Mouse (Mus musculus) stomach, embryonic 15.5 days (tissue): ENCODE measurements around the gene Scp2. TPM values are rescaled to one million over a fixed set of nuclear protein-coding genes. Genes with fewer than 3 reads are reported as not detected.

Experiments used
- ATAC-seq: fragments of 200-750 bp; cut with Nextera tagmentation; 2 replicates; pipeline ENCODE4 v1.8.0; 2017; ENCODE audit warnings: low read depth, moderate number of reproducible peaks, moderate TSS enrichment; ENCODE audit not compliant: insufficient read depth, low FRiP score
- H3K27ac ChIP-seq: fragments of 300-500 bp; sonication (generic); 2 replicates; pipeline ENCODE4 v1.5.1; 2015; ENCODE audit warnings: mild to moderate bottlenecking, inconsistent platforms
- H3K27me3 ChIP-seq: fragments of 300-500 bp; sonication (generic); replicated peaks from 2 replicates; pipeline ENCODE4 v1.6.1; 2015; ENCODE audit warnings: inconsistent platforms
- H3K36me3 ChIP-seq: fragments of 300-500 bp; sonication (generic); 2 replicates; pipeline ENCODE4 v1.6.1; 2015; ENCODE audit warnings: inconsistent platforms
- H3K4me1 ChIP-seq: fragments of 300-500 bp; sonication (generic); 2 replicates; pipeline ENCODE4 v1.6.1; 2015; ENCODE audit warnings: inconsistent platforms
- H3K4me2 ChIP-seq: fragments of 300-500 bp; sonication (generic); 2 replicates; pipeline ENCODE4 v1.6.1; 2015; ENCODE audit warnings: mild to moderate bottlenecking, inconsistent platforms
- H3K4me3 ChIP-seq: fragments of 300-500 bp; sonication (generic); replicated peaks from 2 replicates; pipeline ENCODE4 v1.5.1; 2015; ENCODE audit warnings: inconsistent platforms
- H3K9ac ChIP-seq: fragments of 300-500 bp; sonication (generic); 2 replicates; pipeline ENCODE4 v1.6.1; 2015; ENCODE audit warnings: inconsistent platforms
- H3K9me3 ChIP-seq: fragments of 300-500 bp; sonication (generic); 2 replicates; pipeline ENCODE4 v1.6.1; 2016; ENCODE audit warnings: inconsistent platforms
- WGBS: fragments of 180-500 bp; shearing (Covaris S2); methylation state at CpG from one replicate; pipeline ENCODE4 v1.1.7; 2015; 5-methylcytosine and 5-hydroxymethylcytosine counted together
- polyA plus RNA-seq: library from polyadenylated mRNA; unstranded; fragments of >200 nt; fragmentation: Nextera tagmentation; extraction: Ambion mirVana; gene quantifications from 2 replicates; pipeline ENCODE4 v1.2.1, GENCODE M21; 2015

Scp2 gene
- polyA plus RNA-seq, 1 experiment from 2014 or later, result 232 TPM

DNA sequence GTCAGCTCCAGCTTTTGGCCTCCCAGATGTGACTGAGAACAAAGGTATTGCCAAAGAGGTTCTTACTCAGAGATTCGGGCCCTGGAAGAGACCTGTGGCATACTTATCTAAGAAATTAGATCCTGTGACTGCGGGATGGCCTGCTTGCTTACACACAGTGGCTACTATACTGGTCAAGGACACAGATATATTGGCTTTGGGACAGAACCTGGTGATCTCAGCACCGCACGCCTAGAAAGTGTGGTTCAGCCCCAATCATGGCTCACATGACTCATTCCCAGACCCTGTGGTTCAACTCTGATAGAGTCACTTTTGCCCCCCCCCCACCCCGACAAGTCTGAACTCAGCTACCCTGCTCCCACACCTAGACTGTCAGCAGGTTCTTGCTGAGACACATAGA lies 7.9 kb downstream of the Scp2 start:
- 80% methylated on average over 5 of the region's 5 CpGs for WGBS
- Histone ChIP-seq H3K4me1 (no peaks in the 10 kb centered on the region), H3K4me2 (no peak overlapping the region), H3K4me3 (no peak overlapping the region), H3K9me3 (no peaks in the 10 kb centered on the region), H3K27me3 (no peaks in the 10 kb centered on the region), H3K27ac (no peak overlapping the region), H3K36me3 (no peaks in the 10 kb centered on the region), H3K9ac (no peak overlapping the region)
- no peak for ATAC-seq

GRCm38 (mm10) chr4:108130452-108130851 lies 14.3 kb downstream of the Scp2 start:
- Histone ChIP-seq H3K4me2 (no peak overlapping the region), H3K27ac (no peak overlapping the region), H3K4me1 (no peaks in the 10 kb centered on the region), H3K9ac (no peak overlapping the region), H3K27me3 (no peaks in the 10 kb centered on the region), H3K36me3 (no peaks in the 10 kb centered on the region), H3K9me3 (no peaks in the 10 kb centered on the region), H3K4me3 (no peak overlapping the region)
- ATAC-seq, result no peak
- 89% methylated on average over 3 of the region's 3 CpGs for WGBS

DNA sequence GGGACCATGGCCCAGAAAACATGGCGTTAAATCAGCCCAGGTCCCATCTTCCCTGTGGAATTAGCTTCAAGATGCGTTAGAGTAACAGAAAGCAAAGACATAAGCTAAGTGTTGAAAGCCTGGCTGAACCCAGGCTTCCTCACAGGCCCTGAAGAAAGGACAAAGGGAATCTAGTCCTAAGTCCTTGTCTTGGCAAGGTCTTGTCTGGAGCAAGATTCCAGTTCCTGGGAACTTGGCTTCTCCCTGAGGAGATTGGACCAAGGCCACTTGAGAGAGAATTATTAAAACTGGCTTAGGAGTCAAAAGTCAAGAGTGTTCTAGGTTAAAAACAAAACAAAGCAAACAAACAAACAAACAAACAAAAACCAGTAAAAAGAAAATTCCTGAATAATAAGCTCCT lies 16.5 kb downstream of the Scp2 start:
- H3K4me2 ChIP-seq, result no peak overlapping the region
- H3K4me3 ChIP-seq, result no peak overlapping the region
- H3K9ac ChIP-seq, result no peak overlapping the region
- no peaks in the 10 kb centered on the region for H3K9me3 ChIP-seq
- H3K4me1 ChIP-seq, result no peaks in the 10 kb centered on the region
- WGBS, result 86% methylated on average over 2 of the region's 2 CpGs
- no peak overlapping the region for H3K27ac ChIP-seq
- no peaks in the 10 kb centered on the region for H3K36me3 ChIP-seq
- H3K27me3 ChIP-seq, result no peaks in the 10 kb centered on the region
- ATAC-seq, result no peak

GRCm38 (mm10) chr4:108127516-108127915 lies 17.3 kb downstream of the Scp2 start:
- 84% methylated on average over 5 of the region's 5 CpGs for WGBS
- no peak for ATAC-seq

GRCm38 (mm10) chr4:108126260-108126659 lies 18.5 kb downstream of the Scp2 start:
- Histone ChIP-seq H3K9me3 (no peaks in the 10 kb centered on the region), H3K27me3 (no peaks in the 10 kb centered on the region), H3K4me3 (no peak overlapping the region), H3K9ac (no peak overlapping the region), H3K4me2 (no peak overlapping the region), H3K27ac (no peak overlapping the region), H3K4me1 (no peaks in the 10 kb centered on the region), H3K36me3 (no peaks in the 10 kb centered on the region)
- ATAC-seq, result no peak
- WGBS, result 76% methylated on average over 4 of the region's 4 CpGs

More at GRCm38 (mm10) chr4:108127516-108127915, 17.3 kb downstream of the Scp2 start:
- H3K27ac ChIP-seq, result no peak overlapping the region
- H3K36me3 ChIP-seq, result no peaks in the 10 kb centered on the region
- H3K9me3 ChIP-seq, result no peaks in the 10 kb centered on the region
- no peak overlapping the region for H3K4me2 ChIP-seq
- H3K27me3 ChIP-seq, result no peaks in the 10 kb centered on the region
- no peak overlapping the region for H3K4me3 ChIP-seq
- no peaks in the 10 kb centered on the region for H3K4me1 ChIP-seq
- H3K9ac ChIP-seq, result no peak overlapping the region

DNA sequence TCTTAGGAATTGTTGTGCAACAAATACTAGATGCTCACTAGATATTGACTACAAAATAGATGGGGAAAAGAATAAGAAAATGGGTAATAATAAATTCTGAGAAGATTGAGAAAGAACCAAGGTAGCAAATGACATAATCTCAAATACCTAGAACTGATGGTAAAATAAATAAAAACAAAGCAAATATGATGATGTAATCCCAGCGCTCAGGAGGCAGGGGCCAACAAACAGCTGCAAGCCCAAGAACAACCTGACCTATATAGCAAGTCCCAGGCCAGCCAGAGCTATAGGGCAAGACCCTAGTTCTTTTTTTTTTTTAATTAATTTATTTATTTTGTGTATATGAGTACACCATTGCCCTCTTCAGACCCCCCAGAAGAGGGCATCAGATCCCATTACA lies 20.7 kb downstream of the Scp2 start:
- Histone ChIP-seq H3K27me3 (no peaks in the 10 kb centered on the region), H3K4me1 (no peaks in the 10 kb centered on the region), H3K36me3 (no peaks in the 10 kb centered on the region), H3K9me3 (no peaks in the 10 kb centered on the region), H3K27ac (no peak overlapping the region), H3K9ac (no peak overlapping the region), H3K4me3 (no peak overlapping the region), H3K4me2 (no peak overlapping the region)
- no peak for ATAC-seq
- 82% methylated on average over 1 of the region's 1 CpGs for WGBS

DNA sequence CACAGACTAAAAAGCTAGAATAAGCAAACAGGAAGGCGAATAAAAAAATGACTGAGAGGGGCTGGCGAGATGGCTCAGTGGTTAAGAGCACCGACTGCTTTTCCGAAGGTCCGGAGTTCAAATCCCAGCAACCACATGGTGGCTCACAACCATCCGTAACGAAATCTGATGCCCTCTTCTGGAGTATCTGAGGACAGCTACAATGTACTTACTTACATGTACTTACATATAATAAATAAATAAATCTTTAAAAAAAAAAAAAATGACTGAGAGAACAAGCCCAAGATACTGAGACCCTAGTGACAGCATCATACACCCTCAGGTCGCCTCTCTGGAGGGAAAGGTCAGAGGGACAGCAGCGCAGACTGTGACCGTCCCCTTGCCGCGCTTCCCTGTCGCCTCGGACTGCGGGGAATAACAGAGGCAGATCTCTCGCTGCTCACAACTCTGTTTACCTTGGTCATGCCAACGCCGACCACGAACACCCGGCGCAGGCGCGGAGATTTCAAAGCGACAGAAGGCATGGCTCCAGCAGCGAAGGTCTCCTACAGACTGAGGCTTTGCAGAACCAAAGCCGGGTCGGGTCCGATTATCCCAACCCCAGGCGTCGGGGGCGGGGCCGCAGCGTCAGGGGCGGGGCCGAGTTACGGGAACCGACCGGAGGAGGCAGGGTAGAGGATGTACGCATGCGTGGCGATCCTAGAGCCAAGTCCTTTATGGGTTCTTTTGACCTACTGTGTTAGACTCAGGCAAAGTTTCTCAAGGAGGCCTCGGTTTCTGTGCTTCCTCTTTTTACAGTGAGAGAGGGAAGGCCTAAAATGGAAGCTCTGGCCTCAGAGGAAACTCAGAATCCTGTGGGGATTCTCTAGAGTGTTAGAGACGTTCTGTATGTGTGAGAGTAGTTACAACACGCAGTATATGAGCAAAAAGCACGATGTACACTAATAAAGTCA lies 26.6 kb downstream of the Scp2 start:
- peak overlapping the region; percentile 74 for H3K4me2 ChIP-seq
- ATAC-seq, result peak; percentile 91
- no peaks in the 10 kb centered on the region for H3K4me1 ChIP-seq
- H3K9ac ChIP-seq, result no peak overlapping the region; the same call in 1 of the 2 replicates
- H3K27me3 ChIP-seq, result no peaks in the 10 kb centered on the region
- no peaks in the 10 kb centered on the region for H3K36me3 ChIP-seq
- peak overlapping the region; percentile 67; the same call in 1 of the 2 replicates for H3K27ac ChIP-seq
- peak overlapping the region; percentile 65 for H3K4me3 ChIP-seq
- H3K9me3 ChIP-seq, result no peaks in the 10 kb centered on the region
- WGBS, result 13% methylated on average over 45 of the region's 45 CpGs

DNA sequence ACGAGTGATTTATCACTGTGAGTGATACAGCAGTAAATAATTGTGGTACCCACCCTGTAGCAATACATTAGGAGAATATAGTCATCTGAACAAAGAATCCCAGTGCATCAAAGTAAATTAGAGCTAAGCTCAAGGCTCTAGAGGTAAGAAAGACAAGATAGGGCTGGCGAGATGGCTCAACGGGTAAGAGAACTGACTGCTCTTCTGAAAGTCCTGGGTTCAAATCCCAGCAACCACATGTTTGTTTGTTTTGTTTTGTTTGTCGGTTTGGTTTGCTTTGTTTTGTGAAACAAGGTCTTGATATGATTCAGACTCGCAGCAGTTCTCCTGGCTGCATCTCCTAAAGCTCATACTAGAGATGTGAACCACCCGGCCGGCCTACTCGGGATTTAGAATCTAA lies 27.3 kb downstream of the Scp2 start:
- H3K9ac ChIP-seq, result no peak overlapping the region
- H3K27me3 ChIP-seq, result no peaks in the 10 kb centered on the region
- no peaks in the 10 kb centered on the region for H3K4me1 ChIP-seq
- no peaks in the 10 kb centered on the region for H3K36me3 ChIP-seq
- no peak for ATAC-seq
- 86% methylated on average over 8 of the region's 8 CpGs for WGBS
- H3K4me3 ChIP-seq, result peak overlapping the region; percentile 65; the same call in 1 of the 2 replicates
- no peaks in the 10 kb centered on the region for H3K9me3 ChIP-seq
- H3K4me2 ChIP-seq, result no peak overlapping the region
- no peak overlapping the region for H3K27ac ChIP-seq

- H3K27ac ChIP-seq, result no peak overlapping the region
- no peaks in the 10 kb centered on the region for H3K9me3 ChIP-seq
- no peaks in the 10 kb centered on the region for H3K36me3 ChIP-seq
- ATAC-seq, result no peak
- no peak overlapping the region for H3K9ac ChIP-seq
- no peaks in the 10 kb centered on the region for H3K4me1 ChIP-seq
- 85% methylated on average over 2 of the region's 2 CpGs for WGBS
- H3K4me2 ChIP-seq, result no peak overlapping the region
- no peaks in the 10 kb centered on the region for H3K27me3 ChIP-seq
- H3K4me3 ChIP-seq, result no peak overlapping the region
Observed at GRCm38 (mm10) chr4:108116466-108116865, 28.3 kb downstream of the Scp2 start.

DNA sequence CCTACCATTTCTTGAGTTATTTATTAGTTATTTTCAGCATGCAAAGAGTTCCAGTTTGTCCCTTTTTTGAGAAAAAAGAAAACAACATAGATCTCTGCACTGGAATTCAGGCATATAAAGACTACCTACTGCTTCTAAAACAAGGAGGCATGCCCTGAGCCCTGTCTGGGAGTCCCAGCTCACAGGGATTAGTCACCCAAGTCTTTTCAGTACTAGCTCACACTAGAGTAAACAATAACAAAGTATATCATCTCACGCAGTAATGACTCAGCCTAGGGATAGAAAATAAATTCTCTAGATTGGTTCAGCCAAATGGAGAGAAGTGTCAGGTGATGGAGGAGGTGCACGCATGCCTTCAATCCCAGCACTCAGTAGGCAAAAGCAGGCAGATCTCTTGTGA lies 34.1 kb downstream of the Scp2 start:
- no peak overlapping the region for H3K9ac ChIP-seq
- no peak overlapping the region for H3K4me2 ChIP-seq
- 74% methylated on average over 2 of the region's 2 CpGs for WGBS
- H3K27me3 ChIP-seq, result no peaks in the 10 kb centered on the region
- no peak overlapping the region for H3K27ac ChIP-seq
- no peak for ATAC-seq
- H3K9me3 ChIP-seq, result no peaks in the 10 kb centered on the region
- no peaks in the 10 kb centered on the region for H3K36me3 ChIP-seq
- H3K4me3 ChIP-seq, result no peak overlapping the region
- no peaks in the 10 kb centered on the region for H3K4me1 ChIP-seq

GRCm38 (mm10) chr4:108109728-108110127 lies 35.1 kb downstream of the Scp2 start:
- H3K4me2 ChIP-seq, result no peak overlapping the region
- no peaks in the 10 kb centered on the region for H3K36me3 ChIP-seq
- no peaks in the 10 kb centered on the region for H3K9me3 ChIP-seq
- no peak overlapping the region for H3K27ac ChIP-seq
- WGBS, result 91% methylated on average over 7 of the region's 7 CpGs
- ATAC-seq, result no peak
- H3K27me3 ChIP-seq, result no peaks in the 10 kb centered on the region
- no peak overlapping the region for H3K4me3 ChIP-seq
- no peaks in the 10 kb centered on the region for H3K4me1 ChIP-seq
- H3K9ac ChIP-seq, result no peak overlapping the region

GRCm38 (mm10) chr4:108096345-108096744 lies 48.5 kb downstream of the Scp2 start, which contains the start of gene Podn:
Podn (minus strand) TSS chr4:108096445.
- H3K27me3 ChIP-seq, result no peaks in the 10 kb centered on the region
- H3K9ac ChIP-seq, result no peak within 1 kb of the TSS
- no peak within 1 kb of the TSS for H3K4me2 ChIP-seq
- no peaks in the 10 kb centered on the region for H3K4me1 ChIP-seq
- no peak for ATAC-seq
- H3K4me3 ChIP-seq, result no peak within 1 kb of the TSS
- H3K9me3 ChIP-seq, result no peaks in the 10 kb centered on the region
- H3K36me3 ChIP-seq, result no peaks in the 10 kb centered on the region
- H3K27ac ChIP-seq, result no peak within 1 kb of the TSS
- WGBS, result 74% methylated on average over 4 of the region's 4 CpGs
